Mouse (Mus musculus) layer of hippocampus, adult 9-10 months (tissue): ENCODE measurements around the gene Rtkn2.

Experiments used
- DNase-seq: peaks from one replicate; pipeline ENCODE4 v3.0.0; 2022; ENCODE audit warnings: low spot score

Rtkn2 gene

GRCm38 (mm10) chr10:67979401-67980157, at the start of gene Rtkn2:
Gene Rtkn2, plus strand, starts transcription at chr10:67979570.
- no peak for DNase-seq

GRCm38 (mm10) chr10:67931328-67931727, 48.0 kb upstream of the Rtkn2 start:
- DNase-seq, result no peak

- DNase-seq, result no peak
Observed at GRCm38 (mm10) chr10:67932780-67933179, 46.6 kb upstream of the Rtkn2 start.

GRCm38 (mm10) chr10:67936944-67937343, 42.4 kb upstream of the Rtkn2 start:
- no peak for DNase-seq

GRCm38 (mm10) chr10:67937775-67938174, 41.6 kb upstream of the Rtkn2 start:
- no peak for DNase-seq

- no peak for DNase-seq
Observed at GRCm38 (mm10) chr10:67939546-67939945, 39.8 kb upstream of the Rtkn2 start.

GRCm38 (mm10) chr10:67943513-67943912, 35.9 kb upstream of the Rtkn2 start:
- DNase-seq, result no peak

- DNase-seq, result no peak
Observed at GRCm38 (mm10) chr10:67950059-67950748, 29.2 kb upstream of the Rtkn2 start.

- no peak for DNase-seq
Observed at GRCm38 (mm10) chr10:67951690-67952089, 27.7 kb upstream of the Rtkn2 start.

GRCm38 (mm10) chr10:67955982-67956381, 23.4 kb upstream of the Rtkn2 start:
- no peak for DNase-seq

GRCm38 (mm10) chr10:67959982-67960381, 19.4 kb upstream of the Rtkn2 start:
- DNase-seq, result no peak

- DNase-seq, result no peak
Observed at GRCm38 (mm10) chr10:67962496-67962895, 16.9 kb upstream of the Rtkn2 start.

GRCm38 (mm10) chr10:67964060-67964459, 15.3 kb upstream of the Rtkn2 start:
- DNase-seq, result no peak

GRCm38 (mm10) chr10:67965251-67965986, 14.0 kb upstream of the Rtkn2 start:
- no peak for DNase-seq

- no peak for DNase-seq
Observed at GRCm38 (mm10) chr10:67966102-67966501, 13.3 kb upstream of the Rtkn2 start.

- no peak for DNase-seq
Observed at GRCm38 (mm10) chr10:67966983-67967382, 12.4 kb upstream of the Rtkn2 start.

- DNase-seq, result no peak
Observed at GRCm38 (mm10) chr10:67971166-67971796, 8.1 kb upstream of the Rtkn2 start.

- DNase-seq, result no peak
Observed at GRCm38 (mm10) chr10:67977271-67977670, 2.1 kb upstream of the Rtkn2 start.

- DNase-seq, result no peak
Observed at GRCm38 (mm10) chr10:67983776-67984175, 4.4 kb downstream of the Rtkn2 start.

- DNase-seq, result no peak
Observed at GRCm38 (mm10) chr10:67984271-67984943, 5.0 kb downstream of the Rtkn2 start.

- DNase-seq, result no peak
Observed at GRCm38 (mm10) chr10:67985100-67985499, 5.7 kb downstream of the Rtkn2 start.

- no peak for DNase-seq
Observed at GRCm38 (mm10) chr10:67995356-67995755, 16.0 kb downstream of the Rtkn2 start.
